Mouse (Mus musculus) olfactory bulb, adult 2 months (tissue): Measurements from ENCODE around the gene Gm13124.

Experiments used
- CTCF ChIP-seq: fragments of 200-500 bp; IDR thresholded peaks from 2 replicates; pipeline ENCODE4 v1.5.1; 2012; ENCODE audit warnings: low read depth, mild to moderate bottlenecking, low read length, moderate library complexity; ENCODE audit not compliant: insufficient read depth
- POLR2A ChIP-seq: fragments of 200-500 bp; IDR thresholded peaks from 2 replicates; pipeline ENCODE4 v1.6.1; 2012; ENCODE audit warnings: mild to moderate bottlenecking, low read depth, low read length, moderate library complexity; ENCODE audit not compliant: insufficient read depth

- TF ChIP-seq CTCF: no peak
- no peak for TF ChIP-seq POLR2A
Measured at GRCm38 (mm10) chr4:144506518-144506917, 58.4 kb downstream of the Gm13124 start.
